Mouse (Mus musculus) cortical plate, adult 2 months (tissue): Measurements from ENCODE around the gene Angptl1. TPM values are rescaled to one million over a fixed set of nuclear protein-coding genes. Genes with fewer than 3 reads are reported as not detected.

ENCODE experiments used
- H3K27ac ChIP-seq: fragments of 200-500 bp; 2 replicates; pipeline ENCODE4 v1.5.1; 2012; ENCODE audit warnings: low read length, control low read depth, inconsistent platforms; ENCODE audit not compliant: insufficient read depth
- H3K4me1 ChIP-seq: fragments of 200-500 bp; 2 replicates; pipeline ENCODE4 v1.6.1; 2011; ENCODE audit warnings: low read length; ENCODE audit not compliant: control insufficient read depth, insufficient read depth
- H3K4me3 ChIP-seq: fragments of 200-500 bp; 2 replicates; pipeline ENCODE4 v1.5.1; 2011; ENCODE audit warnings: mild to moderate bottlenecking, low read length, control low read depth; ENCODE audit not compliant: insufficient read depth
- CTCF ChIP-seq: fragments of 200-500 bp; IDR thresholded peaks from 2 replicates; pipeline ENCODE4 v1.5.1; 2011; ENCODE audit warnings: mild to moderate bottlenecking, control low read depth, low read length; ENCODE audit not compliant: insufficient read depth; ENCODE audit errors: extremely low read depth
- POLR2A ChIP-seq: fragments of 200-500 bp; IDR thresholded peaks from 2 replicates; pipeline ENCODE4 v1.6.1; 2011; ENCODE audit warnings: mild to moderate bottlenecking, low read length, control low read depth; ENCODE audit not compliant: insufficient read depth; ENCODE audit errors: extremely low read depth
- polyA plus RNA-seq: library from polyadenylated mRNA; depleted of rRNA; stranded (reverse); fragments of >200 nt; gene quantifications from 2 replicates; pipeline ENCODE4 v1.2.3, GENCODE M21; 2012

Gene Angptl1
- polyA plus RNA-seq, 1 experiment: 0.67 TPM

DNA sequence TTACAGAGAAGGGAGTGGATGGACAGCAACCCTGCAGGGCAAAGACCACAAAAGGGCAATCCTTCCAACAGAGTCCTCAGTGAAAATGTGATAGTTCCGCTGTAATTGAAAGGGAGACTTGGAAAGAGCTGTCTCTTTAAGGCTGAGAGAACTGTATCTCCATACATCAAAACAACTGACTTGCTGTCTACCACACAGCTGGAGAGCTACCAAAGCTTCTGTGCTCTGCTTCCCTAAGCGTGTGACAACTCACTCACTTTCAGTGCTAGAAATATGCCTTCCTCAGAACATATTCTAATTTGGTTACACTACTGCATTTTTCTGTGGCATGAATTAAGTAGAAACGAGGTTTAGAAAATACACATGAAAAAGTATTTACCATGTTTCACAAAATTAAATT is 25.9 kb downstream of the Angptl1 start:
- Histone ChIP-seq H3K4me1 (peaks cover 4% of the 10 kb centered on the region), H3K27ac (no peak overlapping the region), H3K4me3 (no peak overlapping the region)
- no peak for TF ChIP-seq CTCF
- no peak for TF ChIP-seq POLR2A

DNA sequence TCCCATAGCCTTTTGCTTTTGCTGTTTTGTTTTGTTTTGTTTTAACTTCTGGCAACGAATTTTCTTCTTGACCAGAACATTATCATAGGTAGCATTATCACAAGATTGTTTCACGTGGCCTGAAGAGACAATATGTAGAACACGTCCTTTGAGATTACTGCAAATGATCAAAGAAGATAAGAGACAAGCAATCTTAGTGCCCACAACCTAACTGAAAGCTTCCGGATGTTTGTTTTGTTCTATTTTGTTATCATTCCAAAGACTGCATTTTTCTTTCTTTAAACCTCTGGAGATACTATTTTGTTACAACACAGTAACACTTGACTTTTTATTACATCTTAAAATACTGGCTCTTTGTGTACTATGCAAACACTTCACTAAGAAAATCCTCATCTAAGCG is 31.7 kb downstream of the Angptl1 start:
- no peak overlapping the region for H3K4me3 ChIP-seq
- TF ChIP-seq CTCF (no peak), POLR2A (no peak)
- no peaks in the 10 kb centered on the region for H3K4me1 ChIP-seq
- H3K27ac ChIP-seq: no peak overlapping the region

DNA sequence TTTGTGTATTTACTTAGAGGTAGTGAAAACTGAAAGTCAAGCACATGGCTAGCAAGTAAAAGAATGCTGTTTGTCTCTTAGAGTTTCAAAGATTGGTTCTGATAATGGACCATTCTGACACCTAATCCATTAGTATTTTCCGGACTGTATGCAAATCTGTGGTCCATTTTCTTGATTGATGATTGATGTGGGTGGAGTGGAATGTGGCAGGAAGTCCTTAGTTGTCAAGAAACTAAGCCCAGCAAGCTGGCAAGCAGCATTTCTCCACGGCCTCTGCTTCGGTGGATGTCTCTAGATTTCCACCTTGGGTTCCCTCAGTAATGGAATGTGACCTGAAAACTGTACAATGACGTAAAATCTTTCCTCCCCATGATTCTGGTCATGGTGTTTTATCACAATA is 32.3 kb downstream of the Angptl1 start:
- TF ChIP-seq CTCF (no peak), POLR2A (no peak)
- no peak overlapping the region for H3K4me3 ChIP-seq
- no peaks in the 10 kb centered on the region for H3K4me1 ChIP-seq
- no peak overlapping the region for H3K27ac ChIP-seq

DNA sequence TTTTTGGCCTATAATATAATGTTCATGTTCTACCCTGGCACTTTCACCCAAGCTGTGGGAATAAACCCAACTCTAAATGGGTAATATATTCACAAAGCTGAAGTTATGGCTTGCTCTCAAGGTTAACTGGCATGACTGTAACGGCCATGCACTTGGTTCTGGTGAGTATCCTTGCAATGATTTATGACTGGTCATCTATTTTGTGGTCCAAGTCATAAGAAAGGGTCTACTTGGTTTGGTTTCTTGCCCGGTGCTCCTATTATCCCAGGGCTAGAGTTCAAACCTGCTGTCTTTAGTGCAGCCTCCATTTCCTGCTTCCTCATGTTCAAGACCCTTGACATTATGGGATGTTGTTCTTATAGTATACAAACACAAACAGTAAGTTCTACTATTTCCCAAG is 46.4 kb downstream of the Angptl1 start:
- Histone ChIP-seq H3K4me1 (no peaks in the 10 kb centered on the region), H3K4me3 (no peak overlapping the region), H3K27ac (no peak overlapping the region)
- no peak for TF ChIP-seq CTCF
- TF ChIP-seq POLR2A: no peak

DNA sequence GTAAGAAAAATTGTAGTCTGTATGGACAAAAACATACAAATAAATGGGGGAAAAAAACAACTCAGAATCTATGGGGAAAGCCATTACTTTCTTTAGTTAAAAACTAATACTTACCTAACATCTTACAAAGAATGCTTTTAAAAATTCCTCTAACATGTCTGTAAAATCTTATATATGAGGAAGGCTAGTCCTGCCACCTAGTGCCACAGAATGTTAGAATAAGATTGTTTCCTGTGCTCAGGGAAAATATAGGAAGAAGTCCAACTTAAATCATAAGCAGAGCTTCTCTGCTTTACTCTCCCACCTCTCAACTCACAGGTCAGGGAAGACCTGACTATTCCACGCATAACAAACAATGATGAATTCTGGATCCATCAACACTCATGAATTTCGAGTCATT is 47.5 kb downstream of the Angptl1 start:
- Histone ChIP-seq H3K27ac (no peak overlapping the region), H3K4me3 (no peak overlapping the region), H3K4me1 (no peaks in the 10 kb centered on the region)
- TF ChIP-seq POLR2A (no peak), CTCF (no peak)

DNA sequence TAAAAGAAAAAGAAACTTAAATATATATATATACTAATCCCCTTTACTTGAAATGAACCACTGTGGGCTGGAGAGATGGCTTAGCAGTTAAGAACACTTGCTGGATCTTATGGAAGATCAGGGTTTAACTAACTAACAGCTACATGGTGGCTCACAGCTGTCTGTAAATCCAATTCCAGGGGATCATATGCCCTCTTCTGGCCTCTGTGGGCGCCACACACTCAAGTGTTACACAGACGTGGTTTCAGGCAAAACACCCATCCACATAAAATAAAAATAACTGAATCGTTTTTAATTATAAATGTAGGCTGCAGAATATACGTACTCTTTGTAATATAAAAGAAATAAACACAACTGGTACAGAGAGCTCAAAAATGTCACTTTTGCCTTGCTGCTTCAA is 50.5 kb downstream of the Angptl1 start:
- no peak overlapping the region for H3K27ac ChIP-seq
- no peaks in the 10 kb centered on the region for H3K4me1 ChIP-seq
- TF ChIP-seq CTCF (no peak), POLR2A (no peak)
- no peak overlapping the region for H3K4me3 ChIP-seq

DNA sequence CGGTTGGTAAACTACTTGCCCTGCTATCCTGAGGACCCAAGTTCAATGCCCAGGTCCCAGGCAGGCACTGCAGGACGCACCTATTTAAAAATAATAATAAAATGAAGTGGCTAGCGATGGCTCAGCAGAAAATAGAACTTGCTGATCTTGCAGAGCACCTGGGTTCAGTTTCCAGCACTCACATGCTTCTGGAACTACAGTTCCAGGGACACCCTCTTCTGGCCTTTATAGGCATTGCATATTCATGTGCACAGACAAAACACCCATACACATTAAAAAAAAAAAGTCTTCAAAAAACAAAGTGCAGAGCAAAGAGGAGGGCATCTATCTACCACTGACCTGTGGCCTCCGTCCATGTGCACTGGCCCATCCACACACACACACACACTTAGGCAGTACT is 53.2 kb downstream of the Angptl1 start:
- no peak overlapping the region for H3K4me3 ChIP-seq
- no peak for TF ChIP-seq POLR2A
- TF ChIP-seq CTCF: no peak
- H3K27ac ChIP-seq: no peak overlapping the region
- H3K4me1 ChIP-seq: no peaks in the 10 kb centered on the region

DNA sequence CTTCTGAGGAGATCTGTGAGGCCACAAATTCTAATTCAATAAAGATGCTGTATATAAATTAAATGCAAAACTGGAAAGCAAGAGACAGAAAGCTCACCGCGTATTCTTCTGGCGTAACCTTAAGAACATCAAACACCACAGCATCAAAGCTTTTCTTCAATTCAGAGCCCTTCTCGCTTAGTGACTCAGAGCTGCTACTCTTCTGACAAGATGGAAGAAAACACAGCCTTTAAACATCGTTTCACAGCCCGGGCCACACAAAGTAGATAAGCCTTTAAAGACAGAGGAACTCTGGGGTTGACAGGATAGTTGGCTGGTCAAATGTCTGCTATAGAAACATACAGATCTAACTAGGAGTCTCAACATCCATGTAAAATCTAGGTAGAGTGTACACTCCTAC is 63.3 kb downstream of the Angptl1 start:
- peaks cover 3% of the 10 kb centered on the region for H3K4me1 ChIP-seq
- no peak overlapping the region for H3K4me3 ChIP-seq
- H3K27ac ChIP-seq: no peak overlapping the region
- TF ChIP-seq CTCF (no peak), POLR2A (no peak)

DNA sequence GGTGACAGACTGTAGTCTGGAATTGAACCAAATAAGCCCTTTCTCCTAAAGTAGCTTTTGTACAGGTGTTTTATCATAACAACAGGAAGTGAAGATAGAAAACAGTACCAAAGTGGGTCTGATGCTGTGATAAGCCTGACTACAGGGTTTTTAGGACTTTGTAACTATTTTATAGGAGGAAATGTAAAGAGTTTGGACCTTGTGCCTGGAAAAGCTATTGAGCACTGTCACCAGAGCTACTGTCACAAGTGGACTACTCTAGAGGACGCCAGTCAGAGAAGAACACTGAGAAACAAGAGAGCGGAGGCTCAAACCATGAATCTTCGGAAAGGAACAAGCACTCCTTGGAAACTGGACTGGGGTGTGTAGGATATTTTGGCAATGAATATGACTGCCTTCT is 65.5 kb downstream of the Angptl1 start:
- no peak for TF ChIP-seq POLR2A
- no peak for TF ChIP-seq CTCF
- Histone ChIP-seq H3K27ac (no peak overlapping the region), H3K4me3 (no peak overlapping the region), H3K4me1 (no peaks in the 10 kb centered on the region)

DNA sequence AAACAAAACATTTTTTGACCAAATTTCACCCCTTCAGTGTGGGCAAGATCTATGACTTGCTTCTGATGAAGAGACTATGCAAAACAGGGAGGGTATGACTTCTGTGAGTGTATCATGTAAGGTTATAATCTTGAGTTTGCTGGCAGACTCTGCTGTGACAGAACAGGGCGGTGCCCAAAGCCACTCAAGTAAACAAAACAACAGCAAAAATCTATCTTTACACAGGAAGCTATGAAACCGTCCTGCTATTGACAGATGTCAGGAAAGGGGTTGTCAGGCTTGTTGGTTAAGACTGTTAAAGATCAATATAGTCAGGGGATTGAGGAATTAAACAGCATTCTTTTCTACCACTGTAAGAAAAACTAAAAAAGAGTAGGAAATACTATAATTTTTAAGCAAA is 67.3 kb downstream of the Angptl1 start:
- Histone ChIP-seq H3K27ac (no peak overlapping the region), H3K4me3 (no peak overlapping the region)

DNA sequence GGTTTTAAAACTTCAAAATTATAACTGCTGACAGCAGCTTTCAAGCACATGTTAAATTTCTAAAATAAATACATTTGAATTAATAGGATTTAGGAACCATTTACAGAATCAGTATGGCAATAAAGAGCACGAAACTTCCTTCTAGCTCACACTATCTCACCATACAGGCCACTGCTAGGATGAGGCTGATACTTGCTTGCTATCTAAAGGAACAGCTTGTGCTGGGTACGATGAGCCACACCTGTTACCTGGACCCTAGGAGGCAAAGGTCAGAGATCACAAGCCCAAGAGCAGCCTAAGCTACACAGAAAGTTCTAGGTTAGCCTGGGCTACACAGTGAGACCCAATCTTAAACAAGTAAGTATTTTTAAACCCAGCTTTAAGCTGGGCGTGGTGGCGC is 70.9 kb downstream of the Angptl1 start:
- Histone ChIP-seq H3K27ac (no peak overlapping the region), H3K4me3 (no peak overlapping the region), H3K4me1 (no peaks in the 10 kb centered on the region)
- TF ChIP-seq POLR2A: no peak
- no peak for TF ChIP-seq CTCF

More for the DNA sequence above, 67.3 kb downstream of the Angptl1 start:
- TF ChIP-seq POLR2A (no peak), CTCF (no peak)
- no peaks in the 10 kb centered on the region for H3K4me1 ChIP-seq
